Mouse (Mus musculus) forebrain, postnatal 0 days (tissue): ENCODE results near the gene Tacc2. TPM values are rescaled to one million over a fixed set of nuclear protein-coding genes. Genes with fewer than 3 reads are reported as not detected.
"Not testable (repeated sequence)": the region's sequence is repeated elsewhere in the genome, so short reads cannot be mapped to it uniquely, and the experiment has no call there.

Experiments
- ATAC-seq: fragments of 200-750 bp; cut with Nextera tagmentation; 2 replicates; pipeline ENCODE4 v1.8.0; 2017; ENCODE audit warnings: mild to moderate bottlenecking, moderate library complexity
- DNase-seq: peaks from one replicate; pipeline ENCODE4 v3.0.0-alpha.2; 2015
- H3K27ac ChIP-seq: fragments of 300-500 bp; sonication (generic); 2 replicates; pipeline ENCODE4 v1.5.1; 2014; ENCODE audit warnings: low read depth, mild to moderate bottlenecking, antibody characterized with exemption, low read length, moderate library complexity, mixed read lengths
- H3K27me3 ChIP-seq: fragments of 300-500 bp; sonication (generic); 2 replicates; pipeline ENCODE4 v1.6.1; 2014; ENCODE audit warnings: mild to moderate bottlenecking, low read length, mixed read lengths; ENCODE audit not compliant: insufficient read depth
- H3K36me3 ChIP-seq: fragments of 300-500 bp; sonication (generic); 2 replicates; pipeline ENCODE4 v1.6.1; 2014; ENCODE audit warnings: mild to moderate bottlenecking, moderate library complexity; ENCODE audit not compliant: insufficient read depth
- H3K4me1 ChIP-seq: fragments of 300-500 bp; sonication (generic); 2 replicates; pipeline ENCODE4 v1.6.1; 2014; ENCODE audit warnings: antibody characterized with exemption; ENCODE audit not compliant: insufficient read depth
- H3K4me2 ChIP-seq: fragments of 300-500 bp; sonication (generic); 2 replicates; pipeline ENCODE4 v1.6.1; 2014; ENCODE audit warnings: low read depth, mild to moderate bottlenecking, moderate library complexity
- H3K4me3 ChIP-seq: fragments of 300-500 bp; sonication (generic); 2 replicates; pipeline ENCODE4 v1.5.1; 2014; ENCODE audit warnings: low read depth, low read length, mixed read lengths
- H3K9ac ChIP-seq: fragments of 300-500 bp; sonication (generic); 2 replicates; pipeline ENCODE4 v1.6.1; 2014; ENCODE audit warnings: mild to moderate bottlenecking
- H3K9me3 ChIP-seq: fragments of 300-500 bp; sonication (generic); 2 replicates; pipeline ENCODE4 v1.6.1; 2016; ENCODE audit warnings: low read length
- CTCF ChIP-seq: sonication (generic); IDR thresholded peaks from 2 replicates; pipeline ENCODE4 v1.5.1; 2016; ENCODE audit warnings: antibody characterized with exemption, control low read depth, low read depth
- WGBS: fragments of 180-500 bp; shearing (Covaris S2); extraction: QIAGEN DNeasy Blood & Tissue Kit; methylation state at CpG from one replicate; pipeline ENCODE4 v1.1.7; 2014; 5-methylcytosine and 5-hydroxymethylcytosine counted together
- polyA plus RNA-seq: library from polyadenylated mRNA; unstranded; fragments of >200 nt; fragmentation: Nextera tagmentation; extraction: Ambion mirVana; gene quantifications from 2 replicates; pipeline ENCODE4 v1.2.1, GENCODE M21; 2015
- total RNA-seq: library from RNA; depleted of rRNA; stranded (reverse); fragments of >200 nt; gene quantifications from 2 replicates; pipeline ENCODE4 v1.2.3, GENCODE M21; 2014

Tacc2 gene
- total and polyA plus RNA-seq, 2 experiments from 2014 or later: 54.1 to 60.9 TPM

GRCm38 (mm10) chr7:130586521-130587072 lies 9.4 kb downstream of the Tacc2 start:
- 82% methylated on average over 2 of the region's 2 CpGs for WGBS
- Histone ChIP-seq H3K4me3 (no peak overlapping the region), H3K4me1 (no peaks in the 10 kb centered on the region), H3K27ac (no peak overlapping the region), H3K9ac (no peak overlapping the region), H3K27me3 (no peaks in the 10 kb centered on the region), H3K9me3 (no peaks in the 10 kb centered on the region), H3K4me2 (no peak overlapping the region), H3K36me3 (no peaks in the 10 kb centered on the region)
- no peak for TF ChIP-seq CTCF
- DNase-seq (no peak), ATAC-seq (no peak)

- H3K27ac ChIP-seq: no peak overlapping the region
- no peaks in the 10 kb centered on the region for H3K27me3 ChIP-seq
- ATAC-seq (no peak), DNase-seq (no peak)
- H3K9me3 ChIP-seq: no peaks in the 10 kb centered on the region
- 37% methylated on average over 13 of the region's 13 CpGs for WGBS
- H3K4me1 ChIP-seq: no peaks in the 10 kb centered on the region
- no peaks in the 10 kb centered on the region for H3K36me3 ChIP-seq
- no peak overlapping the region for H3K4me2 ChIP-seq
- no peak overlapping the region for H3K4me3 ChIP-seq
- H3K9ac ChIP-seq: no peak overlapping the region
- TF ChIP-seq CTCF: no peak
These were observed 13.0 kb downstream of the Tacc2 start for GRCm38 (mm10) chr7:130590081-130590828.

DNA sequence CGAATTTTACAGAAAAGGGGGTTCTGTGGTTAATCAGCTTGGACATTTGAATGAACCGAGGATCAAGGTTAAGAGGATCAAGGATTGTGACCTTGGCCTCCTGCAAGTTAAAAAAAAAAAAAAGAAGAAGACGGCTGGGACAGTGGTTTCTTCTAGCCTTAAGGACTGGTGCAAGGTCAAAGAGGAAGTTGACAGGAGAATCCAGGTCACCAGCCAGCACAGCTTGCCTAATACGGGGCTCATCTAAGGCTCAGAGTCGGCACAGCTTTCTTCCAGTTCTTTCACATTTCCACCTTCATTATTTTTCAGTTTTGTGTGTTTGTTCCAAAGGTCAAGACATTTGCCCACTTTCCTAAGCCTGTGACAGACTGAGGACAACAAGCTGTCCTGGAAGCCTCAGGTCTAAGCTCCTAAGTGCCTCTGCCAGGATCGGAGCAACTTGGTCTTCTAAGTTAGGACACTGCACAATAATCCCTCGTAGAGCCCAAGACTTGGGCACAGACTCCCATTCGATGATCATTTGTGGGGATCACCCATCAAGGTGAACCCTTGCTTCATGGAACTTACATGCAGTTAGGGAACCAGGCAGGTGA lies 13.7 kb downstream of the Tacc2 start:
- Histone ChIP-seq H3K36me3 (no peaks in the 10 kb centered on the region), H3K4me2 (no peak overlapping the region), H3K27ac (no peak overlapping the region), H3K4me1 (no peaks in the 10 kb centered on the region), H3K27me3 (no peaks in the 10 kb centered on the region), H3K9me3 (no peaks in the 10 kb centered on the region), H3K9ac (no peak overlapping the region), H3K4me3 (no peak overlapping the region)
- no peak for ATAC-seq
- TF ChIP-seq CTCF: no peak
- DNase-seq: no peak
- 61% methylated on average over 8 of the region's 8 CpGs for WGBS

DNA sequence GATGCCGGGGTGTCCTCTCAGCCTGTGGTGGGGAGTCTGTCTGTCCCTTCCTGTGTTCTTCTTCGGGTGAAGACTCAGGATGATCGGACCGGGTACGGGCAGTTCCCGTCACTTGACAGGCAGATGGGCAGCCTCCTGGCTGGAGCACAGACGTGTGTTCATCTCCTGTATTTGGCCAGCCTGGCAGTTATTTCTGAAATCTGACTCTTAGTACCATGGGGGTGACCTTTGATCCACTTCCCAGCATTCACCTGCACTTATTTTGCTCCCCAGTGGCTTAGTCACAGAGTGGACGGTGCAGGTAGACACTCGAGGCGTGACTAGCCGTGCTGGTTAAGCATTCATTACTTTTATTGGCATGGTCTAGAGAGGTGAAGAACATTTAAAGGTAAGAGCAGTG lies 15.7 kb downstream of the Tacc2 start:
- not testable (repeated sequence) for H3K9me3 ChIP-seq, DNase-seq, H3K27ac ChIP-seq, H3K36me3 ChIP-seq, H3K4me3 ChIP-seq, H3K9ac ChIP-seq, H3K4me1 ChIP-seq, H3K27me3 ChIP-seq, H3K4me2 ChIP-seq, ATAC-seq
- no CpG with 5 or more reads among the region's 11 CpGs for WGBS

- not testable (repeated sequence) for H3K4me3 ChIP-seq, H3K27me3 ChIP-seq, H3K36me3 ChIP-seq, H3K4me2 ChIP-seq, H3K9me3 ChIP-seq, H3K9ac ChIP-seq, H3K27ac ChIP-seq, H3K4me1 ChIP-seq
- ATAC-seq: peak; percentile 83
- peak; percentile 41 for DNase-seq
- 15% methylated on average over 7 of the region's 11 CpGs for WGBS
These were observed 16.4 kb downstream of the Tacc2 start for GRCm38 (mm10) chr7:130593375-130594239.

GRCm38 (mm10) chr7:130596079-130596855 lies 19.0 kb downstream of the Tacc2 start:
- not testable (repeated sequence) for H3K4me3 ChIP-seq, H3K36me3 ChIP-seq, ATAC-seq, H3K9me3 ChIP-seq, H3K9ac ChIP-seq, H3K4me1 ChIP-seq, H3K27me3 ChIP-seq, H3K4me2 ChIP-seq, DNase-seq, H3K27ac ChIP-seq
- WGBS: 58% methylated on average over 9 of the region's 19 CpGs
